Mouse (Mus musculus): ENCODE results near the gene Pla1a.
"Not testable (repeated sequence)": the region's sequence is repeated elsewhere in the genome, so short reads cannot be mapped to it uniquely, and the experiment has no call there.

Gene Pla1a

GRCm38 (mm10) chr16:38432498-38433425 lies at the start of gene Pla1a:
Gene Pla1a (minus strand): TSS chr16:38433145.
- H3K36me3 ChIP-seq (ENCODE audit: control insufficient read depth, insufficient read depth, low read length, poor library complexity, severe bottlenecking) = no peaks in the 10 kb centered on the region
- no peak for DNase-seq (ENCODE audit: low read depth, low spot score)
- no peaks in the 10 kb centered on the region for H3K27me3 ChIP-seq (ENCODE audit: control insufficient read depth, insufficient read depth, low read length, poor library complexity, severe bottlenecking)

- H3K36me3 ChIP-seq (ENCODE audit: control insufficient read depth, insufficient read depth, low read length, poor library complexity, severe bottlenecking) = no peaks in the 10 kb centered on the region
- H3K27me3 ChIP-seq (ENCODE audit: control insufficient read depth, insufficient read depth, low read length, poor library complexity, severe bottlenecking) = no peaks in the 10 kb centered on the region
- no peak for DNase-seq (ENCODE audit: low read depth, low spot score)
Observed at GRCm38 (mm10) chr16:38481327-38481726, 48.4 kb upstream of the Pla1a start.

- DNase-seq (ENCODE audit: low read depth, low spot score) = no peak
- Histone ChIP-seq H3K27me3 (ENCODE audit: control insufficient read depth, insufficient read depth, low read length, poor library complexity, severe bottlenecking) (no peaks in the 10 kb centered on the region), H3K36me3 (ENCODE audit: control insufficient read depth, insufficient read depth, low read length, poor library complexity, severe bottlenecking) (no peaks in the 10 kb centered on the region)
Observed at GRCm38 (mm10) chr16:38478296-38478695, 45.4 kb upstream of the Pla1a start.

- DNase-seq (ENCODE audit: low read depth, low spot score); H3K36me3 ChIP-seq (ENCODE audit: control insufficient read depth, insufficient read depth, low read length, poor library complexity, severe bottlenecking): not testable (repeated sequence)
Observed at GRCm38 (mm10) chr16:38477241-38477608, 44.3 kb upstream of the Pla1a start.

GRCm38 (mm10) chr16:38476312-38477240 lies 43.6 kb upstream of the Pla1a start:
- peak; percentile 59 for DNase-seq (ENCODE audit: low read depth, low spot score)
- H3K36me3 ChIP-seq (ENCODE audit: control insufficient read depth, insufficient read depth, low read length, poor library complexity, severe bottlenecking) = no peaks in the 10 kb centered on the region
- no peaks in the 10 kb centered on the region for H3K27me3 ChIP-seq (ENCODE audit: control insufficient read depth, insufficient read depth, low read length, poor library complexity, severe bottlenecking)

More at GRCm38 (mm10) chr16:38477241-38477608, 44.3 kb upstream of the Pla1a start:
- not testable (repeated sequence) for H3K27me3 ChIP-seq (ENCODE audit: control insufficient read depth, insufficient read depth, low read length, poor library complexity, severe bottlenecking)

GRCm38 (mm10) chr16:38475681-38476311 lies 42.9 kb upstream of the Pla1a start:
- no peaks in the 10 kb centered on the region for H3K27me3 ChIP-seq (ENCODE audit: control insufficient read depth, insufficient read depth, low read length, poor library complexity, severe bottlenecking)
- DNase-seq (ENCODE audit: low read depth, low spot score) = no peak
- no peaks in the 10 kb centered on the region for H3K36me3 ChIP-seq (ENCODE audit: control insufficient read depth, insufficient read depth, low read length, poor library complexity, severe bottlenecking)

- Histone ChIP-seq H3K36me3 (ENCODE audit: control insufficient read depth, insufficient read depth, low read length, poor library complexity, severe bottlenecking) (no peaks in the 10 kb centered on the region), H3K27me3 (ENCODE audit: control insufficient read depth, insufficient read depth, low read length, poor library complexity, severe bottlenecking) (no peaks in the 10 kb centered on the region)
- no peak for DNase-seq (ENCODE audit: low read depth, low spot score)
Observed at GRCm38 (mm10) chr16:38474677-38475286, 41.8 kb upstream of the Pla1a start.

- Histone ChIP-seq H3K36me3 (ENCODE audit: control insufficient read depth, insufficient read depth, low read length, poor library complexity, severe bottlenecking) (no peaks in the 10 kb centered on the region), H3K27me3 (ENCODE audit: control insufficient read depth, insufficient read depth, low read length, poor library complexity, severe bottlenecking) (no peaks in the 10 kb centered on the region)
- no peak for DNase-seq (ENCODE audit: low read depth, low spot score)
Observed at GRCm38 (mm10) chr16:38473661-38474060, 40.7 kb upstream of the Pla1a start.

- Histone ChIP-seq H3K27me3 (ENCODE audit: control insufficient read depth, insufficient read depth, low read length, poor library complexity, severe bottlenecking) (no peaks in the 10 kb centered on the region), H3K36me3 (ENCODE audit: control insufficient read depth, insufficient read depth, low read length, poor library complexity, severe bottlenecking) (no peaks in the 10 kb centered on the region)
- DNase-seq (ENCODE audit: low read depth, low spot score) = no peak
Observed at GRCm38 (mm10) chr16:38472507-38472873, 39.5 kb upstream of the Pla1a start.

- no peak for DNase-seq (ENCODE audit: low read depth, low spot score)
- H3K27me3 ChIP-seq (ENCODE audit: control insufficient read depth, insufficient read depth, low read length, poor library complexity, severe bottlenecking) = no peaks in the 10 kb centered on the region
- no peaks in the 10 kb centered on the region for H3K36me3 ChIP-seq (ENCODE audit: control insufficient read depth, insufficient read depth, low read length, poor library complexity, severe bottlenecking)
Observed at GRCm38 (mm10) chr16:38471697-38472506, 39.0 kb upstream of the Pla1a start.

- H3K36me3 ChIP-seq (ENCODE audit: control insufficient read depth, insufficient read depth, low read length, poor library complexity, severe bottlenecking) = no peaks in the 10 kb centered on the region
- H3K27me3 ChIP-seq (ENCODE audit: control insufficient read depth, insufficient read depth, low read length, poor library complexity, severe bottlenecking) = no peaks in the 10 kb centered on the region
- no peak for DNase-seq (ENCODE audit: low read depth, low spot score)
Observed at GRCm38 (mm10) chr16:38469437-38469836, 36.5 kb upstream of the Pla1a start.

- Histone ChIP-seq H3K27me3 (ENCODE audit: control insufficient read depth, insufficient read depth, low read length, poor library complexity, severe bottlenecking) (no peaks in the 10 kb centered on the region), H3K36me3 (ENCODE audit: control insufficient read depth, insufficient read depth, low read length, poor library complexity, severe bottlenecking) (no peaks in the 10 kb centered on the region)
- DNase-seq (ENCODE audit: low read depth, low spot score) = no peak
Observed at GRCm38 (mm10) chr16:38468706-38469018, 35.7 kb upstream of the Pla1a start.

- DNase-seq (ENCODE audit: low read depth, low spot score) = no peak
- Histone ChIP-seq H3K36me3 (ENCODE audit: control insufficient read depth, insufficient read depth, low read length, poor library complexity, severe bottlenecking) (no peaks in the 10 kb centered on the region), H3K27me3 (ENCODE audit: control insufficient read depth, insufficient read depth, low read length, poor library complexity, severe bottlenecking) (no peaks in the 10 kb centered on the region)
Observed at GRCm38 (mm10) chr16:38467917-38468705, 35.2 kb upstream of the Pla1a start.

Measured in splenic B cell, adult 2 months (primary cell).